Mouse (Mus musculus): ENCODE measurements around the gene Ces1f. TPM values are rescaled to one million over a fixed set of nuclear protein-coding genes. Genes with fewer than 3 reads are reported as not detected.

Gene Ces1f
- polyA plus RNA-seq, 1 experiment from 2014 or later, result 0.13 TPM

- WGBS, result 74% methylated on average over 3 of the region's 3 CpGs
These were observed 57.7 kb downstream of the Ces1f start for GRCm38 (mm10) chr8:93221896-93222295.

GRCm38 (mm10) chr8:93217867-93218266 lies 61.7 kb downstream of the Ces1f start:
- no peaks in the 10 kb centered on the region for H3K27me3 ChIP-seq (replicated peaks; ENCODE audit: control insufficient read depth, insufficient read depth, low read length)
- no peaks in the 10 kb centered on the region for H3K9me3 ChIP-seq (ENCODE audit: control insufficient read depth, low read length)
- WGBS, result 55% methylated on average over 4 of the region's 4 CpGs
- H3K36me3 ChIP-seq (ENCODE audit: control insufficient read depth, insufficient read depth, low read length), result no peaks in the 10 kb centered on the region
- no peak overlapping the region for H3K4me2 ChIP-seq (ENCODE audit: low read depth, low read length)
- H3K4me3 ChIP-seq (ENCODE audit: low read length), result no peak overlapping the region
- no peak overlapping the region for H3K9ac ChIP-seq (ENCODE audit: low read depth, low read length)
- peak; percentile 53; the same call in 1 of the 2 replicates for ATAC-seq
- no peak overlapping the region for H3K27ac ChIP-seq (ENCODE audit: low read length)
- H3K4me1 ChIP-seq (ENCODE audit: control insufficient read depth, insufficient read depth, low read length), result no peaks in the 10 kb centered on the region

More at GRCm38 (mm10) chr8:93221896-93222295, 57.7 kb downstream of the Ces1f start:
- Histone ChIP-seq H3K27me3 (replicated peaks; ENCODE audit: control insufficient read depth, insufficient read depth, low read length) (no peaks in the 10 kb centered on the region), H3K4me3 (ENCODE audit: low read length) (no peak overlapping the region), H3K27ac (ENCODE audit: low read length) (no peak overlapping the region), H3K9ac (ENCODE audit: low read depth, low read length) (no peak overlapping the region), H3K4me2 (ENCODE audit: low read depth, low read length) (no peak overlapping the region), H3K9me3 (ENCODE audit: control insufficient read depth, low read length) (no peaks in the 10 kb centered on the region), H3K36me3 (ENCODE audit: control insufficient read depth, insufficient read depth, low read length) (no peaks in the 10 kb centered on the region), H3K4me1 (ENCODE audit: control insufficient read depth, insufficient read depth, low read length) (no peaks in the 10 kb centered on the region)
- ATAC-seq, result no peak

- 39% methylated on average over 1 of the region's 1 CpGs for WGBS
- Histone ChIP-seq H3K9ac (ENCODE audit: low read depth, low read length) (no peak overlapping the region), H3K4me1 (ENCODE audit: control insufficient read depth, insufficient read depth, low read length) (no peaks in the 10 kb centered on the region), H3K4me2 (ENCODE audit: low read depth, low read length) (no peak overlapping the region), H3K27me3 (replicated peaks; ENCODE audit: control insufficient read depth, insufficient read depth, low read length) (no peaks in the 10 kb centered on the region), H3K9me3 (ENCODE audit: control insufficient read depth, low read length) (no peaks in the 10 kb centered on the region), H3K4me3 (ENCODE audit: low read length) (no peak overlapping the region), H3K27ac (ENCODE audit: low read length) (no peak overlapping the region), H3K36me3 (ENCODE audit: control insufficient read depth, insufficient read depth, low read length) (no peaks in the 10 kb centered on the region)
- ATAC-seq, result no peak
These were observed 62.2 kb downstream of the Ces1f start for GRCm38 (mm10) chr8:93217375-93217774.

- Histone ChIP-seq H3K9me3 (ENCODE audit: control insufficient read depth, low read length) (no peaks in the 10 kb centered on the region), H3K4me3 (ENCODE audit: low read length) (no peak overlapping the region), H3K27ac (ENCODE audit: low read length) (no peak overlapping the region), H3K27me3 (replicated peaks; ENCODE audit: control insufficient read depth, insufficient read depth, low read length) (no peaks in the 10 kb centered on the region), H3K4me1 (ENCODE audit: control insufficient read depth, insufficient read depth, low read length) (no peaks in the 10 kb centered on the region), H3K4me2 (ENCODE audit: low read depth, low read length) (no peak overlapping the region), H3K36me3 (ENCODE audit: control insufficient read depth, insufficient read depth, low read length) (no peaks in the 10 kb centered on the region), H3K9ac (ENCODE audit: low read depth, low read length) (no peak overlapping the region)
- ATAC-seq, result no peak
These were observed 68.5 kb downstream of the Ces1f start for GRCm38 (mm10) chr8:93211091-93211490.

Other genes with a start within 250 kb of the Ces1f start
- not detected in 2 replicates for gene Ces1a, start 231.6 kb downstream of the Ces1f start, polyA plus RNA-seq (2015; fragmentation: Nextera tagmentation; extraction: Ambion mirVana)
- 0.11 and 0.15 TPM in 2 replicates for gene Ces1b, start 199.7 kb downstream of the Ces1f start, polyA plus RNA-seq (2015; fragmentation: Nextera tagmentation; extraction: Ambion mirVana)
- 2.9 and 3.8 TPM in 2 replicates for gene Ces1c, start 148.5 kb downstream of the Ces1f start, polyA plus RNA-seq (2015; fragmentation: Nextera tagmentation; extraction: Ambion mirVana)
- 1.2 and 1.4 TPM in 2 replicates for gene Ces1d, start 81.9 kb downstream of the Ces1f start, polyA plus RNA-seq (2015; fragmentation: Nextera tagmentation; extraction: Ambion mirVana)
- gene Ces1e, start 50.1 kb downstream of the Ces1f start, polyA plus RNA-seq (2015; fragmentation: Nextera tagmentation; extraction: Ambion mirVana), result 4.3 and 4.5 TPM in 2 replicates
- 0.16 and 0.20 TPM in 2 replicates for gene Ces1g, start 57.6 kb upstream of the Ces1f start, polyA plus RNA-seq (2015; fragmentation: Nextera tagmentation; extraction: Ambion mirVana)
- gene Ces1h, start 100.0 kb upstream of the Ces1f start, polyA plus RNA-seq (2015; fragmentation: Nextera tagmentation; extraction: Ambion mirVana), result not detected in 2 replicates

Data from intestine, embryonic 16.5 days (tissue).